Mouse (Mus musculus): ENCODE results near the gene Ccdc134.
"Not testable (repeated sequence)": the region's sequence is repeated elsewhere in the genome, so short reads cannot be mapped to it uniquely, and the experiment has no call there.

Gene Ccdc134

DNA sequence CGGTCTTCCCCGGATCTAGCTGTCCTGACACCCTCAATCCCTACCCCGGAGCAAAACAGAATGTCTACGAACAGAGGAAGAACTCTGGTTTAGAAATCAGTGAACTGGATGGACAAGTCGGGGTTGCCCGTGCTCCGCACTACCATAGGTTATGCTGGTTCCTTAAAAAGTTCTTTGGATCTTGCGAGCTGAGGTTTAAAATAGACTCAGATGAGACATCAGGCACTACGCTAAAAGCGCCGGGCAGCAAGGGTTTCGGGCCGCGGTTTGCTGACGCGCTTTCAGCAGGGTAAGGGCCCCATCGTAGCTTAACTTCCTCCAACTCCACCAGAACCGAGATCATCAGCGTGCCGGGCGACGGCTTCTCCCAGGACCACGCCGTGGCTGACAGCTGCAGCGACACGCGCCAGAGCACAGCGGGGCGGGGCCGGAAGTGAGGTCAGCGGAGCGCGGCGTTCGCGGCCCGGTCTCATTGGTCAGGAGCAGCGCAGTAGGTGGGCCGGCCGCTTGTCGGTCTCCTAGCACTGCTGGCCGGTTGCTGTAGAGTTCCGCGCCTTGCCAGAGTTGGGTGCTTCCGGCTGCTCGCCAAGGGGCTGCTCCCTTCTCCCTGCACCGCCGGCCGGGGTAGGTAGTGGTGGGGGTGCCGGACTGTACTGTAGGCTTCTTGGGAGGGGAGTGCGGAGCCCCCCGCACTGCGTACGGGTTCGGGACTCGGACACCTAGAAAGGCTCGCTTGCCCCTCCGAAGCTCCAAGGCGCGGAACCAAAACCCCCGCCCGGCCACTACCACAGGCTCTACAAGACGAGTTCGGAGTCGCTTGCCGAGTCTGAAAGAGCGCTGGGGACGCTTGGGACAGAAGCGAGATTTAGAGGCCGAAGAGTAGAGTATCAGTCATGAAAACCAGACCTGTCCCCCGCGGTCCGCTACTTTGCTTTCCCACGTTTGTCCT, at the start of gene Ccdc134:
Ccdc134 (plus strand) TSS at position 497 of the 949 bp plus-strand sequence.
- DNase-seq (ENCODE audit: low spot score in 2 of 2): peak; percentile 95 to 97

DNA sequence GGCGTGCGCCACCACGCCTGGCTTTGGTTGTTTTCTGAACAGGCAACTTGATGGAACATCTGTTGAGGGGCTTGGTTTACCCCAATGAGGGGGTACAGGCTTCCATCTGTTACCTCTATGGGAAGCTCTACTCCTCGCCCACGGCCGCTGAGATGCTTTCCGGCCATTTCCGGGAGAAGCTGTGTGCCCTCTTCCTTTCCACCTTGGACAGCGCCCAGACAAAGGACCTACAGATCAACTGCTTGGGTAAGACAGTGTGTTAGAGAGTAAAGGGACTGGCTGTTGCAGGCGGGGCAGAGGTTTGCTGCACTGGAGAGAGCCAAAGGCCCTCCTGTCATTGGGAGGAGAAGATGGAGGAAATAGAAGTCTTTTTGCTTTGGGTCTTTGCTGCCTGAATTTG, 47.8 kb upstream of the Ccdc134 start:
- no peak for DNase-seq (ENCODE audit: low spot score in 2 of 2)

DNA sequence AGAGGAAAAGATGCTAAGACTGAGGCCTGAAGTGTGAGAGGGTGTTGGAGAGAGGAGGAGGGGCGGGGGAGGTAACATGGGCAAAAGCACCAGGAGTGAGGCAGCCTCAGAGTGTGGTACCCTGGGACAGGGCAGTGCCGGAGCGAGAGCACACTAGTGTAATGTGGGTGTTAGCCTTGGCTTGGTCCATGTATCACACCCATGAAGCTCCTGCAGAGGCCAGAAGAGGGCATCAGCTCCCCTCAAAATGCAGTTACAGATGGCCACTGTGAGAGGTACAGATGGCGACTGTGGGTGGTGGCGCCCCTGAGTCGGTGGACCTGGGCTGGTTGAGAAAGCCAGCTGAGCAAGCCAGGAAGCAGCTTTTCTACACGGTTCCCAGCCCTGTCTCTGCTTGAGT, 46.6 kb upstream of the Ccdc134 start:
- peak; percentile 78 to 82 for DNase-seq (ENCODE audit: low spot score in 2 of 2)

DNA sequence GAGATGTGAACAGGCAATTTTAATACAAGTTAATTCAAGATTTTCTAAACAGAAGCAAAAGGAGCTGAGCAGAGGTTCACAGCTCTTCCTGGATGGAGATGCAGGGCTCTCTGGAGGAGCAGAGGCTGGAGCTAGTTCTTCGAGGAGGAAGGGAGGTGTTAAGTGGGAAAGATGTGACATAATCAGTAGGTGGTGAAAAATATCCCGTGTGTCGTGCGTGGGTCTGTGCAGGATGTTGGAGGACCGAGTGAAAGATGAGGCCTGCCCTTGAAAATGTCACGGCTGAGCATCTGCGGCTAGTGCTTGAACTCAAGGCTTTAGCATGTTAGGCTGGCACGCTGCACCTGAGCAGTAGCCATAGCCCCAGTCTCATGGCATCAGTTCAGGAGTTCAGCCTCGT, 42.1 kb upstream of the Ccdc134 start:
- DNase-seq (ENCODE audit: low spot score in 2 of 2): peak; percentile 40 to 44

GRCm38 (mm10) chr15:82086131-82086530, 41.6 kb upstream of the Ccdc134 start:
- DNase-seq (ENCODE audit: low spot score in 2 of 2): peak; percentile 41 to 61

DNA sequence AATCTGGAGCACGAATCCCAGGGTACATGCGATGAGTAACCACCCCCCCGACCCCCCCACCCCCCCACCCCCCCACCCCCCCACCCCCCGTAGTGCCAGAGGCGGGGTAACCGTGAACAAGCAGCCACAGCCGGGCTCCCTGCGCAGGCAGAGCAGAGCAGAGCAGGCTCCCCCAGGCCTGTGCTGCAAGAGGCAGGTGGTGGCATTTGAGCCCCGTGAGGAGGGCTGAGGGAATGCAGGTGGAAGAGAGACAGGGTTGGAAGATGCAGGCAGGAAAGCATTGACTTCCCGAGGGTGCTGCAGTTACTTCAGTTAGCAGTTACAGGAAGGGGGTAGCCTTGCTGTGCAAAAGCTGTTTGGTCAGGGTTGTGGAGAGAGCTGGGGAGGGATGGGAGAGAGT, 40.5 kb upstream of the Ccdc134 start:
- peak in 1 of 2 experiments; percentile 23 for DNase-seq (ENCODE audit: low spot score in 2 of 2)

DNA sequence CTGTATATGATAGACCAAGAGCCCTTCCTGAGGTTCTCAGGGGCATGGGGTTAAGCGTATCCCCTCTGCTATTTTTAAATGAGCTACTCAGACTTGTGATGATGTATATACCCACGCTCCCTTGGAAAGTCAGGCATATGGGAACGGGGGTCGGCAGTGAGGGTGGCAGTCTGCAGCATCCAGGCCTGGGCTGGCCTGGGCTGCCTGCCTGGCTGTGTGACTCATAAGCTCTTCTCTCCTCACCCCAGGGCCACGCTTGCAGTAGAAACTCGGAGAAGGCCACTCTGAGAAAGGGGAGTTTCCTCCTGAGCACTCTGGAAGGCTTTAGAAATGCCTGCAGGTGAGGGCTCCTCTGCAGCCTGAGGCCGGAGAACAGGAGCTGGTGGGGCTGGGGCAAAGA, 36.7 kb upstream of the Ccdc134 start:
- no peak for DNase-seq (ENCODE audit: low spot score in 2 of 2)

DNA sequence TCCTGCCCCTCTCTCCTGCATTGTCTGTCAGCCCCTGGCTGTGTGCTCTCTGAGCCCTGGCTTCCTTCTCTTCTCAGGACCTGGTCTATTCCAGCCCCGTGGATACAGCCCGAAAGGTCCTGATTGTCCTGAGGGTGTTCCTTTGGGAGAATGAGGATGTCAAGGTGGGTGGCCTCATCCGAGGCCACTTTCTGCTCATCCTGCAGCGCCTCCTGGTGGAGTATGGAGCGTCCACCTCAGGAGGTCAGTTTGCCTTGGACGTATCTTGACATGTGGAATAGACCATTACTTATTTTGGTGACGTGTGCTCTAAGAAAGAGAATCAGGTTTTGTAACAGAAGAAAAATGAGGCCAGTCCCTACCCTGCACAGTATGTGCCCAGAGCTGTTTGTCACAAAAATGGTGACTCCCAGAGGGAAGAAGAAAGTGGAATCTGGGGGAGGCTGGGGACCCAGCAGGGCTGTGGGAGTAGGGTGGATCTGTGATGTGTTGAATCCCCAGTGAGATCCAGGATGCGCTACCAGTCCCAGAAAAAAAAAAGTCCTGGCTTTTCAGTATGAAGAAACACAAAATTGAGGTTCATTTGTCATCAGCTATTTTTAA, 20.7 kb upstream of the Ccdc134 start:
- DNase-seq (ENCODE audit: low spot score in 2 of 2): peak; percentile 47 to 56

GRCm38 (mm10) chr15:82120544-82120943, 7.2 kb upstream of the Ccdc134 start:
- no peak for DNase-seq (ENCODE audit: low spot score in 2 of 2)

DNA sequence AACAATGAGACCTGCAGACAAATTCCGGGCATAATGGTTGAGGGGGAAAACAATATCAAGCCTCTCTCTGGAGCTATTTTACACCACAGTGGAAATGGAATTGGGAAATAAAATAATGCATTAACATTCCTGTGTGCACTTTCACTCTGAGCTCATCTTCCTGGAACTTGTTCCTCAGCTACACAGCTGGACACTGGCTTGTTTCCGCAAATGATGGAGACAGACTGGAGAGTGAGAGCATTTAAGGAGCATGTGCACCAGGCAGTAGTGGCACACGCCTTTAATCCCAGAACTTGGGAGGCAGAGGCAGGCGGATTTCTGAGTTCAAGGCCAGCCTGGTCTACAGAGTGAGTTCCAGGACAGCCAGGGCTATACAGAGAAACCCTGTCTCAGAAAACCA, 1.0 kb upstream of the Ccdc134 start:
- not testable (repeated sequence) for DNase-seq (ENCODE audit: low spot score in 2 of 2)

- no peak for DNase-seq (ENCODE audit: low spot score in 2 of 2)
These were observed 676 bp downstream of the Ccdc134 start for GRCm38 (mm10) chr15:82128398-82128797.

- DNase-seq (ENCODE audit: low spot score in 2 of 2): no peak
These were observed 2.9 kb downstream of the Ccdc134 start for GRCm38 (mm10) chr15:82130599-82130998.

DNA sequence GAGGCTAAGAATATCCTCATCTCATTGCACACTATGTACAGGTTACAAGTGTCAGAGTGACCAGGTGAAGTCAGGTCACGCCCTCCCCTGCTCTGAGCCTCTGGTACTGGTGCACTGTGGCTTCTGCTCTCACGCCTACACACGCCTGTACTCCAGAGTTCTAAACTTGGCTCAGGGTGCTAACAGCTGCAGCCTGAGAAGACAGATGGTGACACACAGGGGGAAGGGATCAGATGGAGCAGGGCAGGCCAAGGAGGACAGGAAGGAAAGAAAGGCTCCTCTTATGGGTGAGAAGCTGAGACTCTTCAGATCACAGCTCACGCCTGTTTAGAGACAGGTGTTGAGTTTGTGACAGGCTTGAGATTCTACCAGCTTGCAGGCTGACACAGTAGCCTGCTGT, 7.7 kb downstream of the Ccdc134 start:
- peak; percentile 53 to 64 for DNase-seq (ENCODE audit: low spot score in 2 of 2)

- DNase-seq (ENCODE audit: low spot score in 2 of 2): peak; percentile 46 to 67
These were observed 10.8 kb downstream of the Ccdc134 start for GRCm38 (mm10) chr15:82138565-82138964.

GRCm38 (mm10) chr15:82139196-82139595, 11.5 kb downstream of the Ccdc134 start:
- DNase-seq (ENCODE audit: low spot score in 2 of 2): no peak

DNA sequence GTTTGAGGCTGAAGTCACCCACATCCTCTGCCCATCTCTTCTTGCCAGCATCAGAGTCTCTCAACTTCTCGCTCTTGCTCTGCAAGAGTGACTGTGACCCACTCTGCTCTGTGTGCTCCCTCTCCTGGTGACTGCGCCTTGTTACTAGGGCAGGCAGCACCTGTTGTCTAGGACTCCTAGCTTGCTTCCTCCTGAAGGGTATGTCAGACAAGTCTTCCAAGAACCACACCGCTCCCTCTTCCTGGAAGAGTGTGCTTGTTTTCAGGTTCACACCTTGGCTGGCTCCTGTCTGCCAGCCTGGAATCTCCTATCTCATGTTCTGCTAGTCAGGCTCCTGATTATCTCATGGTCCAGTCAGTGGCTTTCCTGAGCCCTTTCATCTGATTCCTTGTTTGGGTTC, 12.6 kb downstream of the Ccdc134 start:
- no peak for DNase-seq (ENCODE audit: low spot score in 2 of 2)

DNA sequence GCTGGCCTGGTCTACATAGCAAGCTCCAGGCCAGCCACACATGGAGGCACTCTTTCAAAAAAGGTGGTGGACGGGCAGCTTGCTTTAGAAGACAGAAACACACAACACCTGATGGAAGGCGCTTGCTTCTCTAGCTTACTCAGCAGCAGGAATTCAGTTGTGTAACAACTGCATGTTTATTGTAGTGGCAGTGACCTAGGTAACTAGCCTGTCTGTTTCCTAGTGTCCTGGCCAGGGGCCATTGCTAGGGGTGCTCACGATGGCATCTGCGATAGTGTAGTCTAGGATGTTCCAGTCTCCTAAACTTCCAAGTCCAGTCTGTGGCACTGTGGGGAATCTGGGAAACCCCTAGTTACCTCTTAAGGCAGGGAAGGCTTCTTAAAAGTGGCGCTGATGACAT, 16.4 kb downstream of the Ccdc134 start:
- DNase-seq (ENCODE audit: low spot score in 2 of 2): no peak

GRCm38 (mm10) chr15:82145408-82145807, 17.7 kb downstream of the Ccdc134 start:
- no peak for DNase-seq (ENCODE audit: low spot score in 2 of 2)

GRCm38 (mm10) chr15:82145851-82146769, 18.4 kb downstream of the Ccdc134 start:
- DNase-seq (ENCODE audit: low spot score in 2 of 2): no peak

GRCm38 (mm10) chr15:82146770-82147610, 19.3 kb downstream of the Ccdc134 start, which contains the start of gene Srebf2:
Srebf2 (plus strand) TSS chr15:82147181.
- DNase-seq (ENCODE audit: low spot score in 2 of 2): peak; percentile 99

- peak; percentile 56 to 69 for DNase-seq (ENCODE audit: low spot score in 2 of 2)
These were observed 19.9 kb downstream of the Ccdc134 start for GRCm38 (mm10) chr15:82147611-82148111.

Data from frontal cortex, postnatal 36 days (tissue).